Mouse (Mus musculus): ENCODE measurements at regions not wholly inside any gene's neighbourhood (a gene's known extent, or its start where the extent isn't known, plus 50 kb on each side); places are given as distances from the start of the nearest gene placed in this dataset.

GRCm38 (mm10) chr15:10864004-10864775, 87.9 kb upstream of the C1qtnf3 start:
- Histone ChIP-seq H3K36me3 (no peaks in the 10 kb centered on the region), H3K4me1 (peaks cover 13% of the 10 kb centered on the region), H3K4me3 (no peak overlapping the region), H3K27ac (no peak overlapping the region), H3K27me3 (ENCODE audit: low read depth, poor library complexity, severe bottlenecking) (no peaks in the 10 kb centered on the region), H3K9me3 (replicated peaks) (no peaks in the 10 kb centered on the region)
- whole genome bisulfite sequencing = 87% methylated on average over 7 of the region's 7 CpGs
- DNase-seq (ENCODE audit: low spot score) = no peak

GRCm38 (mm10) chr15:10865109-10865508, 87.0 kb upstream of the C1qtnf3 start:
- Histone ChIP-seq H3K27ac (no peak overlapping the region), H3K27me3 (ENCODE audit: low read depth, poor library complexity, severe bottlenecking) (no peaks in the 10 kb centered on the region)

GRCm38 (mm10) chr15:10866794-10867193, 85.3 kb upstream of the C1qtnf3 start:
- Histone ChIP-seq H3K27ac (no peak overlapping the region), H3K36me3 (no peaks in the 10 kb centered on the region), H3K4me1 (peaks cover 20% of the 10 kb centered on the region), H3K27me3 (ENCODE audit: low read depth, poor library complexity, severe bottlenecking) (no peaks in the 10 kb centered on the region), H3K9me3 (replicated peaks) (no peaks in the 10 kb centered on the region), H3K4me3 (no peak overlapping the region)
- WGBS = 85% methylated on average over 5 of the region's 5 CpGs
- no peak for DNase-seq (ENCODE audit: low spot score)

More at GRCm38 (mm10) chr15:10865109-10865508, 87.0 kb upstream of the C1qtnf3 start:
- no peak for DNase-seq (ENCODE audit: low spot score)
- Histone ChIP-seq H3K9me3 (replicated peaks) (no peaks in the 10 kb centered on the region), H3K36me3 (no peaks in the 10 kb centered on the region), H3K4me3 (no peak overlapping the region), H3K4me1 (peaks cover 20% of the 10 kb centered on the region)
- WGBS = 75% methylated on average over 5 of the region's 5 CpGs

GRCm38 (mm10) chr15:10868115-10868514, 84.0 kb upstream of the C1qtnf3 start:
- DNase-seq (ENCODE audit: low spot score) = no peak
- Histone ChIP-seq H3K27ac (no peak overlapping the region), H3K27me3 (ENCODE audit: low read depth, poor library complexity, severe bottlenecking) (no peaks in the 10 kb centered on the region), H3K9me3 (replicated peaks) (no peaks in the 10 kb centered on the region), H3K4me1 (peaks cover 20% of the 10 kb centered on the region), H3K4me3 (no peak overlapping the region), H3K36me3 (no peaks in the 10 kb centered on the region)
- 92% methylated on average over 7 of the region's 7 CpGs for WGBS

GRCm38 (mm10) chr15:10868716-10869585, 83.2 kb upstream of the C1qtnf3 start:
- DNase-seq (ENCODE audit: low spot score) = peak; percentile 35
- Histone ChIP-seq H3K4me3 (no peak overlapping the region), H3K4me1 (peaks cover 20% of the 10 kb centered on the region), H3K36me3 (no peaks in the 10 kb centered on the region), H3K9me3 (replicated peaks) (no peaks in the 10 kb centered on the region), H3K27ac (no peak overlapping the region; the same call in 1 of the 2 replicates), H3K27me3 (ENCODE audit: low read depth, poor library complexity, severe bottlenecking) (no peaks in the 10 kb centered on the region)
- 75% methylated on average over 14 of the region's 14 CpGs for WGBS

- H3K4me1 ChIP-seq = peaks cover 20% of the 10 kb centered on the region
- no peak for DNase-seq (ENCODE audit: low spot score)
- 64% methylated on average over 13 of the region's 13 CpGs for WGBS
- H3K9me3 ChIP-seq (replicated peaks) = no peaks in the 10 kb centered on the region
- no peaks in the 10 kb centered on the region for H3K27me3 ChIP-seq (ENCODE audit: low read depth, poor library complexity, severe bottlenecking)
- no peaks in the 10 kb centered on the region for H3K36me3 ChIP-seq
- H3K4me3 ChIP-seq = no peak overlapping the region
- peak overlapping the region; percentile 7; the same call in 1 of the 2 replicates for H3K27ac ChIP-seq
Observed at GRCm38 (mm10) chr15:10869879-10870278, 82.3 kb upstream of the C1qtnf3 start.

GRCm38 (mm10) chr15:10872322-10872967, 79.7 kb upstream of the C1qtnf3 start:
- Histone ChIP-seq H3K4me1 (peaks cover 20% of the 10 kb centered on the region), H3K27me3 (ENCODE audit: low read depth, poor library complexity, severe bottlenecking) (no peaks in the 10 kb centered on the region), H3K36me3 (no peaks in the 10 kb centered on the region), H3K27ac (no peak overlapping the region), H3K9me3 (replicated peaks) (no peaks in the 10 kb centered on the region), H3K4me3 (no peak overlapping the region)
- DNase-seq (ENCODE audit: low spot score) = peak; percentile 49
- 29% methylated on average over 13 of the region's 13 CpGs for WGBS

- 85% methylated on average over 5 of the region's 5 CpGs for WGBS
- Histone ChIP-seq H3K4me1 (no peaks in the 10 kb centered on the region), H3K27ac (no peak overlapping the region), H3K27me3 (ENCODE audit: low read depth, poor library complexity, severe bottlenecking) (no peaks in the 10 kb centered on the region), H3K36me3 (no peaks in the 10 kb centered on the region), H3K4me3 (no peak overlapping the region), H3K9me3 (replicated peaks) (no peaks in the 10 kb centered on the region)
- no peak for DNase-seq (ENCODE audit: low spot score)
Observed at GRCm38 (mm10) chr15:10876328-10876727, 75.8 kb upstream of the C1qtnf3 start.

GRCm38 (mm10) chr15:10881726-10882125, 70.4 kb upstream of the C1qtnf3 start:
- no peaks in the 10 kb centered on the region for H3K27me3 ChIP-seq (ENCODE audit: low read depth, poor library complexity, severe bottlenecking)
- 94% methylated on average over 1 of the region's 1 CpGs for WGBS
- DNase-seq (ENCODE audit: low spot score) = no peak

GRCm38 (mm10) chr15:10887990-10888389, 64.1 kb upstream of the C1qtnf3 start:
- DNase-seq (ENCODE audit: low spot score) = no peak
- Histone ChIP-seq H3K4me1 (peaks cover 10% of the 10 kb centered on the region; the same call in 1 of the 2 replicates), H3K4me3 (no peak overlapping the region), H3K27ac (no peak overlapping the region), H3K27me3 (ENCODE audit: low read depth, poor library complexity, severe bottlenecking) (no peaks in the 10 kb centered on the region), H3K9me3 (replicated peaks) (no peaks in the 10 kb centered on the region; the same call in 1 of the 2 replicates), H3K36me3 (no peaks in the 10 kb centered on the region)
- 90% methylated on average over 6 of the region's 6 CpGs for WGBS

More at GRCm38 (mm10) chr15:10881726-10882125, 70.4 kb upstream of the C1qtnf3 start:
- Histone ChIP-seq H3K36me3 (no peaks in the 10 kb centered on the region), H3K27ac (no peak overlapping the region), H3K4me1 (no peaks in the 10 kb centered on the region), H3K9me3 (replicated peaks) (no peaks in the 10 kb centered on the region; the same call in 1 of the 2 replicates), H3K4me3 (no peak overlapping the region)

GRCm38 (mm10) chr15:10890220-10890921, 61.8 kb upstream of the C1qtnf3 start:
- H3K27ac ChIP-seq = peak overlapping the region; percentile 32; the same call in 1 of the 2 replicates
- no peak for DNase-seq (ENCODE audit: low spot score)

GRCm38 (mm10) chr15:10898309-10898708, 53.8 kb upstream of the C1qtnf3 start:
- 88% methylated on average over 5 of the region's 5 CpGs for WGBS
- no peak overlapping the region for H3K4me3 ChIP-seq
- H3K36me3 ChIP-seq = no peaks in the 10 kb centered on the region
- DNase-seq (ENCODE audit: low spot score) = no peak
- H3K9me3 ChIP-seq (replicated peaks) = no peaks in the 10 kb centered on the region
- no peaks in the 10 kb centered on the region for H3K27me3 ChIP-seq (ENCODE audit: low read depth, poor library complexity, severe bottlenecking)
- H3K27ac ChIP-seq = peak overlapping the region; percentile 30; the same call in 1 of the 2 replicates
- H3K4me1 ChIP-seq = peaks cover 28% of the 10 kb centered on the region

More at GRCm38 (mm10) chr15:10890220-10890921, 61.8 kb upstream of the C1qtnf3 start:
- Histone ChIP-seq H3K27me3 (ENCODE audit: low read depth, poor library complexity, severe bottlenecking) (no peaks in the 10 kb centered on the region), H3K4me1 (peaks cover 10% of the 10 kb centered on the region; the same call in 1 of the 2 replicates), H3K4me3 (no peak overlapping the region), H3K36me3 (no peaks in the 10 kb centered on the region), H3K9me3 (replicated peaks) (no peaks in the 10 kb centered on the region)
- WGBS = 73% methylated on average over 8 of the region's 8 CpGs

Data from limb, embryonic 10.5 days (tissue).